Mouse (Mus musculus) E14TG2a.4 (cell line): ENCODE data around the gene Il4.
A peak's percentile ranks its signal among the peaks of the same experiment; 100 is the strongest.

Experiments
- H3K27me3 ChIP-seq: 2 replicates; pipeline ENCODE4 v1.6.1; 2014; ENCODE audit warnings: low read length, control low read depth; ENCODE audit not compliant: insufficient read depth
- H3K36me3 ChIP-seq: 2 replicates; pipeline ENCODE4 v1.6.1; 2014; ENCODE audit warnings: low read length, control low read depth; ENCODE audit not compliant: insufficient read depth
- H3K4me1 ChIP-seq: replicated peaks from 2 replicates; pipeline ENCODE4 v1.6.1; 2014; ENCODE audit warnings: low read depth, low read length, control low read depth
- H3K4me3 ChIP-seq: replicated peaks from 2 replicates; pipeline ENCODE4 v1.5.1; 2014; ENCODE audit warnings: mild to moderate bottlenecking, low read length
- H3K9me3 ChIP-seq: 2 replicates; pipeline ENCODE4 v1.6.1; 2014; ENCODE audit warnings: low read length, control low read depth
- CTCF ChIP-seq: conservative IDR thresholded peaks from 2 replicates; pipeline ENCODE4 v1.5.1; 2014; ENCODE audit warnings: low read length
- NANOG ChIP-seq: IDR thresholded peaks from 2 replicates; pipeline ENCODE4 v1.6.1; 2014; ENCODE audit warnings: borderline replicate concordance, low read length, mixed read lengths
- POU5F1 ChIP-seq: IDR thresholded peaks from 2 replicates; pipeline ENCODE4 v1.6.1; 2014; ENCODE audit warnings: low read length, borderline replicate concordance

Gene Il4

DNA sequence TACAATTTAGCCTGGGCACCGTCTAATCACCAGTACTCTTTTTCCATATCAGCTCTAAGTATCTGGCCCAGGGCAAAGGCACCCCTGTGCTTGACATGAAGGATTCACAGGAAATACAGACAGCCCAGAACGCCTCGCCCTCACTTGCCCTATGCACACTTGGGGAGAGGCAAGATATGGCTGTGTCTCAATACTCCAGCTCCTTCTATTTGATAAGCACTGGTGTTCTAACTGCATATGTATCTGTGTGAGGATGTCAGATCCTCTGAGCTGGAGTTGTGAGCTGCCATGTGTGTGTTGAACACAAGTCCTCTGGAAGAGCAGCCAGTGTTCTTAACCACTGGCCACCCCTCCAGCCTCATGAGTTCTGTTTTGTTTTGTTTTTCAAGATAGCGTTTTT lies 33.0 kb upstream of the Il4 start:
- no peak overlapping the region for H3K4me3 ChIP-seq
- H3K9me3 ChIP-seq = no peaks in the 10 kb centered on the region
- no peaks in the 10 kb centered on the region for H3K27me3 ChIP-seq
- peaks cover 67% of the 10 kb centered on the region for H3K36me3 ChIP-seq
- no peaks in the 10 kb centered on the region for H3K4me1 ChIP-seq
- no peak for TF ChIP-seq CTCF
- no peak for TF ChIP-seq NANOG
- no peak for TF ChIP-seq POU5F1

DNA sequence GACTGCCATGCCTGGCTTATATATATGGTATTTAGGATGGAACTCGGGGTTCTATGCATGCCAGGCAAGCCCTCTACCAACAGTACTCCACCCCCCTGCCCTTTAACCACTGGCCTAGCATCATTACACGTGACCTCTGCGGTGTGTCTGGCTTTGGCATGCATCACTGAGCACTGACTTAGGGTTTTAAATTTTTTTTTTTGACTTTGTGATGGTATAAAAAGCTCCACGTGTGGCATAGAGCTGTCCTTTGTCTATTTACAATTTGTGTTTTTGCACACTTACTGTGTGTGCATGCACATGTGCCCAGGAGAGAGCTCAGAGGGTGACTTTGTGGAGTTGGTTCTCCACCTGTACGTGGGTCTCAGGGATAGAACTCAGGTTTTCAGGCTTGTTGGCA lies 25.5 kb upstream of the Il4 start:
- peaks cover 9% of the 10 kb centered on the region for H3K27me3 ChIP-seq
- H3K36me3 ChIP-seq = no peaks in the 10 kb centered on the region; the same call in 1 of the 2 replicates
- H3K9me3 ChIP-seq = no peaks in the 10 kb centered on the region
- H3K4me3 ChIP-seq = no peak overlapping the region
- peaks cover 8% of the 10 kb centered on the region for H3K4me1 ChIP-seq
- TF ChIP-seq POU5F1 (no peak), CTCF (no peak), NANOG (no peak)

DNA sequence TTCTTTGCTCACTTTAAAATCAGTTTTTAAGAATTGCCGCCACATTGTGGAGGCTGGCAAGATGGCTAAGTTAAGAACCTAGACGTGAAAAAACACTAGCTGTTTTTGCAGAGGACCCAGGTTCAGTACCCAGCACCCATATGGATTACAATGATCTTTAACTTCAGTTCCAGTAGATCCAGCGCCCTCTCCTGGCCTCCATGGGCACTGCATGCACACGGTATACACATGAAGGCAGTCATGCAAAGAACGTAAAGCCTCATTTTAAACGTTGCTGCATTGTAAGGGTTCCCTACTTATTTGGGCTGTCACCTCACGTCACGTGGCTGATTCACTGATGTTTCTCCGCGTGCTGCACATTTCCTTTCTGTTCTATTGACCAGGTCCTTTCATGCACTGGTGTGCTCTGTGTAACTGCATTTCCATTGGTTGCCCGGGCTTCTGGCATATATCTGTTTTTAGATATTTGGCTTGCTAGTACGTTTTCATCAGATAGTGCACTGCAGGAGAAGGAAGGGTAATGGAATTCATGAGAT lies 24.3 kb upstream of the Il4 start:
- no peaks in the 10 kb centered on the region; the same call in 1 of the 2 replicates for H3K36me3 ChIP-seq
- TF ChIP-seq CTCF (peak; percentile 69), NANOG (no peak)
- H3K4me1 ChIP-seq = peaks cover 9% of the 10 kb centered on the region
- peaks cover 14% of the 10 kb centered on the region for H3K27me3 ChIP-seq
- no peaks in the 10 kb centered on the region for H3K9me3 ChIP-seq
- no peak overlapping the region for H3K4me3 ChIP-seq

DNA sequence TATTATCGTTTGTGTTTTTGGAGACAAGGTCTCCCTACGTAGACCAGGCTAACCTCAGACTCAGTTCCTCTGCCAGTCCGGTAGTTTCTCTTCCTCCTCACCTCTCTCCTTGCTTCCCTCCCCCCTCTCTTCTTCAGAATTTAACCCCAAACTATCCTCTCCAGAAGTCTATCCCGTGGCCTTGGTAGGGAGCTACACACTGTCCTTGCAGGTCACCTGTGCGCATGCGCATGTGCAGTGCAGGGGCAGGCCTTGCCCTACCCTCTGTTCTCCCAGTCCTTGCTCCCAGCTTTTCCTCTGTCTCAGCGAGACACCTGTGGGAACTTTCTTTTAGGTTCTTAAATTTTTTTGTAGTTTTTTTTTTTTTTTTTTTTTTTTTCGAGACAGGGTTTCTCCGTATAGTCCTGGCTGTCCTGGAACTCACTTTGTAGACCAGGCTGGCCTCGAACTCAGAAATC lies 19.4 kb upstream of the Il4 start:
- TF ChIP-seq NANOG = no peak
- no peak for TF ChIP-seq CTCF
- TF ChIP-seq POU5F1 = no peak
- Histone ChIP-seq H3K27me3 (peaks cover 60% of the 10 kb centered on the region), H3K4me1 (peaks cover 33% of the 10 kb centered on the region), H3K9me3 (no peaks in the 10 kb centered on the region), H3K36me3 (no peaks in the 10 kb centered on the region), H3K4me3 (no peak overlapping the region)

DNA sequence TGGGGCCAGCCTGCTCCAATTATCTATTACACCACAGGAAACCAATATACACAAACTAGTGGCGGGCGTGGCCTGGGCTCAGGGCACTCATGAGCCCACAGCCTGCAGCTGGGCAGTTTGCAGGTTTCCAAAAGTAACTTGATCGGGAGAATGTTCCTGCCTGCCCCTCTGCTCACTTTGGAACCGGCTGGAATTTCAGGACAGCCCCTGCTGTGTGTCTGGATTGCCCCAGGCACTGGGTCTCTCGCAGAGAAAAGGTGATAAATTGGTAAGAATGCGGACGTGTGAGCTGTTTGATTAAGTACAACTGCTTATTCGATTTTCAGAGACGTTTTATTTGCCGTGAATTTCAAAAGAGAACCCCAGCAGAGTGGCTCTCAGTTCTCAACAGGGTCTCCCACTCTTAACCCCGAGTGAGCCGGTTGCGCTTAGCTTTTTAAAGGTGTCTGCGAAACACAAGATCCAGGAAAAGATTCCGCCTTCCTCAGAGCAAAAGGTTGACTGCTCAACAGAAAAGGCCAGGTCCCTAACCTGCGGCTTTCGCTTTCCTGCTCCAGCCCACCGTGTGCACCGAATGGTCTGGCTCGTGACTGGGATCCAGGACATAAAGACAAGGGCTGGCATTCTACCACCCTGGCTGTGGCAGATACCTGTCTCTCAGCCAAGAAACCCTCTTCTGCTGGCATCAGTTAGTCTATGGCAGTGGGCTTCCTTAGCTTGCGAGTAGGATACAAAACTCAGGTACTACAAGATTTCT lies 18.8 kb upstream of the Il4 start:
- Histone ChIP-seq H3K27me3 (peaks cover 60% of the 10 kb centered on the region), H3K36me3 (no peaks in the 10 kb centered on the region), H3K9me3 (no peaks in the 10 kb centered on the region), H3K4me1 (peaks cover 33% of the 10 kb centered on the region), H3K4me3 (peak overlapping the region; percentile 8; the same call in 1 of the 2 replicates)
- no peak for TF ChIP-seq POU5F1
- TF ChIP-seq NANOG = no peak
- TF ChIP-seq CTCF = no peak

DNA sequence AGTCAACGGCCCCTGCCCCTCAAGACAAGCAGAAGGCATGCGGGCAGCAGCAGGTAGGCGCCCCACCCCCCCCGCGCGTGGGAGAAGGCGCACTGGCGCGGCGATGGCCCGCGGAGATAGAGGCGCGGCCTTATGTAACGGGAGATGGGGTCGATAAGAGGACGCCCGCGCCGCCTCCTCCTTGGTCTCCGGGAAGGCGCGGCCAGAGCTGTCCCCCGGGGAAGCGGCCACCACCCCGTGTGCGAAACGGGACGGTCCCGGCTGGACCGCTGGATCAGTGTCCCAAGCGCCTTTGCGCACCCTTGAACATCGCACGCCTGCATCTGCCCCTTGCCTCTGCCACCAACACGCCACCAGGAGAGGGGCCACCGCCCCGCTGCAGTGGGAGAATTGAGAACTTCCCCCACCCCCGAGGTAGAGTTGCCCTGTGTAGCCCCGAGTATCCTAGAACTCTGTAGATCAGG lies 17.7 kb upstream of the Il4 start:
- Histone ChIP-seq H3K4me3 (peak overlapping the region; percentile 68), H3K9me3 (no peaks in the 10 kb centered on the region), H3K27me3 (peaks cover 60% of the 10 kb centered on the region), H3K4me1 (peaks cover 35% of the 10 kb centered on the region), H3K36me3 (no peaks in the 10 kb centered on the region)
- TF ChIP-seq CTCF = no peak
- TF ChIP-seq POU5F1 = no peak
- no peak for TF ChIP-seq NANOG

DNA sequence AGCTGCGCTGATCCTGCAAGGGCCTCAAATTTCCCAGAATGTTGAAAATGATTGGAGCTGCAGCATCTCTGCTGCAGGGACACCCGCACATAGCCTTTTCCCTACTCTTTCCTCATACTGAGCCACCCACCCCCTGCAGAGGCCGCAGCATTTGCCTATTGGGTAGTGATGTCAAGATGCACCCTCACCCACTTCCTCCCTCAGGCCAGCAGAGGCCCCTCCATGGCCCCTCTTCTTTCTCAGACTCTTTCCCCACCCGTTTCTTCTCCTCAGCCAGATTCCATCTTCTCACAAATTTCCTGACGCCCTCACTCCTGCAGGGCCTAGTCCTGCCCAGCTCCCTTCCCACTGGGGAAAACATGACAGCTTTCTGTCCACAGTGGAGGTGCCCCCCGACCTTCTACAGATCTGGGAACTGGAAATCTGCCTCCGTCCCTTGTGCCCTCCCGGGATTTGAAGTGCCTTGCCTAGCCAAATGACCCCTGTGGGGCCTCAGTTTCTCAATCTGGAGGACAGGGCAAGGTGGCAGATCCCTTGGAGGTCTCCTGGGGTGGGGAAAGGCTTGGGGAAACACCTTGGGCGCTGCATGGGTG lies 17.2 kb upstream of the Il4 start:
- TF ChIP-seq NANOG = no peak
- no peak for TF ChIP-seq CTCF
- TF ChIP-seq POU5F1 = no peak
- peak overlapping the region; percentile 68 for H3K4me3 ChIP-seq
- H3K27me3 ChIP-seq = peaks cover 60% of the 10 kb centered on the region
- H3K4me1 ChIP-seq = peaks cover 32% of the 10 kb centered on the region
- H3K9me3 ChIP-seq = no peaks in the 10 kb centered on the region
- no peaks in the 10 kb centered on the region for H3K36me3 ChIP-seq

DNA sequence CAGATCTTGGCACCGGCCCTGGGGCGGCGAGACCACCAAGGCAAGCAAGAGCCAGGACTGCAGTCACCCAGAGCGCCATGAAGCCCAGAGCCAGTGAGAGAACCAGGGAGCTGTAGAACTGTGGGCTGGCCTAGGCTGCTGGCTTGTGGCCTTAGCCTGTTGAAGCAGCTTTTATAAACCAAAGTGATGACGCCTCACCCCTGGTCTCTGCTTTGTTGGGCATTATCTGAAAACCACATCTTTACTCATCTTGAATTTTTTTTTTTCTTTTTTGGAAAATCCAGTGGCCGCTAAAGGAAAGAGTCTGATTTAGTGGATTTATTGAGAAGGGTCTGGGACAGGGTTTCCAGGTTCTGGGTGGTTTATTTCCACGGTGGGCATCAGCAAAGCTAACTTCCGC lies 16.1 kb upstream of the Il4 start, which contains the start of gene Il13:
Il13 (minus strand) TSS at position 147 of the 400 bp plus-strand sequence.
- TF ChIP-seq NANOG (no peak), POU5F1 (no peak), CTCF (no peak)
- H3K27me3 ChIP-seq = peaks cover 54% of the 10 kb centered on the region
- no peaks in the 10 kb centered on the region for H3K36me3 ChIP-seq

DNA sequence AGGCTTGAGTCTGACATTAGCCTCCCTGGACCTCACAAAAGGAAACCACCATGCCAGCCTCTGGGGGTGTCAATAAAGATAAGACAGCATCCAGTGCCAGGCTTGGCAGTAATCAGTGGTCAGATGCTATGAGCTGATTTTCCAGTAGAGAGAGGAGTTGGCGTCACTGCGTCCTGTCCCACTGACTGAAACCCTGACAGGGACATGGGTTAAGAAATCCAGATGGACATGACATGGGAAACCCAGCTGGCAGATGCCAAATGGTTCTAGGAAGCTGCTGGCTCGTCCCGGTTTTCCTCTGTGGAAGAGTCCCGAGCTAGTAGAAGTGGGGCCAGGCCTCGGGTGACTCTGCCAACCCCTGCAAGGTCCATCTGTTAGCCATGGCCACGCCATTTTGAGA lies 15.2 kb upstream of the Il4 start:
- H3K9me3 ChIP-seq = no peaks in the 10 kb centered on the region
- peaks cover 30% of the 10 kb centered on the region for H3K4me1 ChIP-seq
- no peaks in the 10 kb centered on the region for H3K36me3 ChIP-seq
- TF ChIP-seq NANOG = no peak
- no peak for TF ChIP-seq POU5F1
- no peak for TF ChIP-seq CTCF
- H3K27me3 ChIP-seq = peaks cover 49% of the 10 kb centered on the region
- no peak overlapping the region for H3K4me3 ChIP-seq

More for the DNA sequence above, 16.1 kb upstream of the Il4 start, which contains the start of gene Il13:
- H3K4me1 ChIP-seq = peaks cover 30% of the 10 kb centered on the region
- no peaks in the 10 kb centered on the region for H3K9me3 ChIP-seq
- H3K4me3 ChIP-seq = no peak within 1 kb of the TSS
